Mouse (Mus musculus) frontal cortex, postnatal 14 days (tissue): ENCODE measurements around the gene Matn1.

Experiments
- DNase-seq, 2 experiments: peaks; one replicate each; pipeline ENCODE4 v3.0.0; 2022; ENCODE audit warnings: low spot score in 2 of 2

Matn1 gene

GRCm38 (mm10) chr4:130984416-130985182 lies 40.4 kb downstream of the Matn1 start:
- DNase-seq = peak in 1 of 2 experiments; percentile 11

- no peak for DNase-seq
Measured at GRCm38 (mm10) chr4:130987046-130987445, 42.9 kb downstream of the Matn1 start.

GRCm38 (mm10) chr4:130988219-130988839 lies 44.1 kb downstream of the Matn1 start:
- no peak for DNase-seq

- no peak for DNase-seq
Measured at GRCm38 (mm10) chr4:130989146-130989545, 45.0 kb downstream of the Matn1 start.

- DNase-seq = no peak
Measured at GRCm38 (mm10) chr4:130990966-130991365, 46.8 kb downstream of the Matn1 start.

GRCm38 (mm10) chr4:130994556-130994955 lies 50.4 kb downstream of the Matn1 start:
- DNase-seq = no peak

- DNase-seq = no peak
Measured at GRCm38 (mm10) chr4:130999744-131000527, 55.8 kb downstream of the Matn1 start.

GRCm38 (mm10) chr4:131000614-131001178 lies 56.5 kb downstream of the Matn1 start:
- DNase-seq = no peak
